Comparison of ENCODE assay signal across 24 mouse cellular contexts in genomic region chr2:170795242-170795641, GRCm38 (mm10).
A peak's percentile ranks its signal among the peaks of the same experiment; 100 is the strongest.
DNase-seq lines count a peak whose midpoint lies in the region; ATAC-seq and TF ChIP-seq lines count a peak whose summit lies in the region.
"Had no signal": no experiment of that assay in that cellular context is flagged by ENCODE, and none has a peak within 500 bp of the region (broad histone marks: within the 10 kb centered on the region; RNA-seq: fewer than 3 reads in every experiment).

No protein-coding gene starts in this region.

- DNase-seq in heart, adult 2 months: no peak
- DNase-seq in liver, postnatal 0 days: no peak
- no peak for DNase-seq in liver
- peak; percentile 14 for DNase-seq in ZHBTc4 (ENCODE audit: low read depth, low spot score)
- no peak for DNase-seq in embryo, embryonic 9.5 days (ENCODE audit: extremely low spot score)
- DNase-seq: adrenal gland, postnatal 25 days; B cell, adult 2 months; cerebellum, adult 18-20 months; gastrocnemius, postnatal 36 days; heart, postnatal 36 days; layer of hippocampus, postnatal 36 days; lung, adult 2 months; spleen, adult 18-20 months; thymus, adult 2 months had no signal

- TF ChIP-seq CTCF in heart, adult 2 months (IDR thresholded peaks at IDR 0.05): peak; percentile 31
- peak; percentile 35 for TF ChIP-seq CTCF in liver, postnatal 0 days (IDR thresholded peaks at IDR 0.05; ENCODE audit: low read depth)
- peak; percentile 27 for TF ChIP-seq CTCF in ES-Bruce4 (IDR thresholded peaks at IDR 0.05; ENCODE audit: low read depth, low read length)

- H3K36me3 ChIP-seq in heart, adult 2 months (ENCODE audit: control insufficient read depth, insufficient read depth, low read length): no peaks in the 10 kb centered on the region
- H3K36me3 ChIP-seq in heart, embryonic 11.5 days (ENCODE audit: control insufficient read depth, insufficient read depth, low read length): no peaks in the 10 kb centered on the region
- H3K36me3 ChIP-seq in liver, postnatal 0 days (replicated peaks; ENCODE audit: insufficient read depth, low read length): no peaks in the 10 kb centered on the region
- H3K36me3 ChIP-seq in ES-Bruce4 (ENCODE audit: control insufficient read depth, insufficient read depth, low read length, poor library complexity, severe bottlenecking): no peaks in the 10 kb centered on the region
- H3K36me3 ChIP-seq: limb, embryonic 15.5 days; neural tube, embryonic 15.5 days had no signal

- no peak overlapping the region for H3K9ac ChIP-seq in heart, adult 2 months (ENCODE audit: low read depth, low read length)
- no peak overlapping the region for H3K9ac ChIP-seq in heart, embryonic 11.5 days (ENCODE audit: low read depth, low read length)
- no peak overlapping the region for H3K9ac ChIP-seq in liver, postnatal 0 days (replicated peaks)
- H3K9ac ChIP-seq in ES-Bruce4 (ENCODE audit: low read depth, poor library complexity, severe bottlenecking): no peak overlapping the region
- H3K9ac ChIP-seq: forebrain, embryonic 13.5 days; heart, embryonic 12.5 days; hindbrain, embryonic 14.5 days; limb, embryonic 15.5 days; midbrain, embryonic 13.5 days; neural tube, embryonic 15.5 days had no signal

- no peaks in the 10 kb centered on the region for H3K4me1 ChIP-seq in heart, adult 2 months (ENCODE audit: control insufficient read depth, insufficient read depth, low read length)
- H3K4me1 ChIP-seq in heart, embryonic 11.5 days (ENCODE audit: control insufficient read depth, insufficient read depth, low read length): no peaks in the 10 kb centered on the region
- H3K4me1 ChIP-seq in liver, postnatal 0 days (ENCODE audit: insufficient read depth): no peaks in the 10 kb centered on the region
- H3K4me1 ChIP-seq in ES-Bruce4 (ENCODE audit: control insufficient read depth, insufficient read depth, low read length): no peaks in the 10 kb centered on the region
- H3K4me1 ChIP-seq: heart, embryonic 12.5 days; limb, embryonic 15.5 days had no signal

- intact Hi-C loops in heart, adult 2 months (cut with DNase I): no loop called here

- no peak overlapping the region for H3K4me3 ChIP-seq in heart, adult 2 months
- no peak overlapping the region for H3K4me3 ChIP-seq in heart, embryonic 11.5 days (ENCODE audit: low read depth, low read length)
- no peak overlapping the region for H3K4me3 ChIP-seq in liver, postnatal 0 days (ENCODE audit: low read depth, low read length)
- no peak overlapping the region for H3K4me3 ChIP-seq in ES-Bruce4 (ENCODE audit: low read depth, low read length)
- H3K4me3 ChIP-seq: forebrain, embryonic 13.5 days; heart, embryonic 12.5 days; limb, embryonic 15.5 days; midbrain, embryonic 13.5 days; myocyte; neural tube, embryonic 15.5 days had no signal

- TF ChIP-seq POLR2A in heart, adult 2 months (IDR thresholded peaks at IDR 0.05; ENCODE audit: insufficient read depth, low read depth, low read length): no peak
- no peak for TF ChIP-seq POLR2A in ES-Bruce4 (IDR thresholded peaks at IDR 0.05; ENCODE audit: insufficient read depth, low read length)

- H3K79me2 ChIP-seq in heart, adult 2 months (replicated peaks; ENCODE audit: control insufficient read depth, insufficient read depth, low read length): no peaks in the 10 kb centered on the region

- 73% methylated on average over 3 of the region's 3 CpGs for WGBS in heart, adult 2 months
- 76% methylated on average over 3 of the region's 3 CpGs for WGBS in heart, embryonic 11.5 days (ENCODE audit: insufficient replicate concordance)
- 69% methylated on average over 3 of the region's 3 CpGs for WGBS in liver, postnatal 0 days (ENCODE audit: insufficient replicate concordance)

- no peak overlapping the region for H3K4me2 ChIP-seq in heart, embryonic 11.5 days
- H3K4me2 ChIP-seq in liver, postnatal 0 days (ENCODE audit: low read depth, low read length): no peak overlapping the region
- H3K4me2 ChIP-seq: forebrain, embryonic 13.5 days; heart, embryonic 12.5 days; hindbrain, embryonic 14.5 days; limb, embryonic 15.5 days; midbrain, embryonic 13.5 days; neural tube, embryonic 15.5 days had no signal

- ATAC-seq in heart, embryonic 11.5 days (replicated peaks; ENCODE audit: insufficient number of reproducible peaks, low FRiP score, low TSS enrichment): no peak
- no peak for ATAC-seq in liver, postnatal 0 days
- ATAC-seq: forebrain, embryonic 13.5 days; intestine, postnatal 0 days; midbrain, embryonic 13.5 days had no signal

- H3K27ac ChIP-seq in heart, adult 2 months: no peak overlapping the region
- H3K27ac ChIP-seq in heart, embryonic 11.5 days (ENCODE audit: low read depth, low read length): no peak overlapping the region
- H3K27ac ChIP-seq in liver, postnatal 0 days (ENCODE audit: low read depth): no peak overlapping the region
- no peak overlapping the region for H3K27ac ChIP-seq in ES-Bruce4 (ENCODE audit: insufficient read depth, low read length)
- H3K27ac ChIP-seq: forebrain, embryonic 13.5 days; hindbrain, embryonic 14.5 days; limb, embryonic 15.5 days; midbrain, embryonic 13.5 days; neural tube, embryonic 15.5 days had no signal

- no peaks in the 10 kb centered on the region for H3K27me3 ChIP-seq in heart, adult 2 months (ENCODE audit: control insufficient read depth, insufficient read depth, low read length)
- H3K27me3 ChIP-seq in heart, embryonic 11.5 days (ENCODE audit: control insufficient read depth, insufficient read depth, low read length): no peaks in the 10 kb centered on the region
- no peaks in the 10 kb centered on the region for H3K27me3 ChIP-seq in liver, postnatal 0 days (ENCODE audit: insufficient read depth, low read length)
- no peaks in the 10 kb centered on the region; the same call in 1 of the 2 replicates for H3K27me3 ChIP-seq in ES-Bruce4 (ENCODE audit: control insufficient read depth, insufficient read depth, low read length, poor library complexity, severe bottlenecking)
- H3K27me3 ChIP-seq: forebrain, embryonic 13.5 days; heart, embryonic 12.5 days; limb, embryonic 15.5 days; midbrain, embryonic 13.5 days; neural tube, embryonic 15.5 days had no signal

- no peak for TF ChIP-seq EP300 in heart, adult 2 months (IDR thresholded peaks at IDR 0.05; ENCODE audit: insufficient read depth, low read depth, low read length)
- TF ChIP-seq EP300 in liver, postnatal 0 days (IDR thresholded peaks at IDR 0.05; ENCODE audit: low read depth): no peak
- no peak for TF ChIP-seq EP300 in ES-Bruce4 (IDR thresholded peaks at IDR 0.05; ENCODE audit: insufficient read depth, low read depth, low read length)

- peaks cover 7% of the 10 kb centered on the region; the same call in 1 of the 2 replicates for H3K9me3 ChIP-seq in heart, embryonic 11.5 days (replicated peaks; ENCODE audit: control insufficient read depth, low read length)
- H3K9me3 ChIP-seq in liver, postnatal 0 days (ENCODE audit: low read length): peaks cover 3% of the 10 kb centered on the region; the same call in 1 of the 2 replicates
- H3K9me3 ChIP-seq in ES-Bruce4 (replicated peaks; ENCODE audit: control insufficient read depth, insufficient read depth, low read length, poor library complexity, severe bottlenecking): no peaks in the 10 kb centered on the region
- H3K9me3 ChIP-seq: limb, embryonic 15.5 days; neural tube, embryonic 15.5 days had no signal
